Mouse (Mus musculus): Measurements from ENCODE around the gene Ccdc116. TPM values are rescaled to one million over a fixed set of nuclear protein-coding genes. Genes with fewer than 3 reads are reported as not detected.
A peak's percentile ranks its signal among the peaks of the same experiment; 100 is the strongest.

The Ccdc116 gene
- polyA plus RNA-seq, 1 experiment from 2014 or later: 0.57 TPM

DNA sequence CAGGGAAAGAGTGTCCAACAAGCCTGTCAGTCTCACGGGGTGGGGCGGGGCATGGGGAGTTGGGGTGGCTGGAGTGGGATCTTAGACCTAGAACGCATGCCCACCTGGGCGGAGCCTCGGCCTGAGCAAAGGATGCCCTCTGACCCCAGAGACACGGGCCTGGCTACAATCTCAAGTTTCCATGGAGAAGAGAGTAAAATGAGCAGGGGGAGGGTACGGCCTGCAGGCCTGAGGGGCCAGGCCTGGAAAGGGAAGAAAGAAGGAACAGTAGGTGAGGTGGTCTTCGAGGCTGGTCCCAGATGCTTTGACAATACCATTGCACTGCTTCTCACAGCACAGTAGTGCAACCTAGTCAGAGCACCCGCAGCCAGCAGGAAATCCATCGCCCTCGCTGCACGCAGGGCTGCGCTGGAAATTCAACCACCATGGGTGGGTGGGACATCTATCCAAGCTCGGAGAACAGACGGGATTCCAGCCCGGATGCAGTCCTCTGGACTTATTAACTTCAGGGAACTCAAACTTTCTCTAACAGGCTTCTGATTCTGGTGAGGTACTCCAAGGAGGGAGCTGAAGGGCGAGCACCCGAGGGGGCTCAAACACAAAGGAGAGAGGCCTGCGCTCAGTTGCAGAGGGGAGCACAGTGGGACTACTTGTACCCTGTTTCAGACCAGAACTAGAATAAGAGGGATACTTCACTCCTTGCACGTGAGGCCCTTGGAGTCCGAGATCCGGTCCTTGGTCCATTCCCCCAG is 22.7 kb downstream of the Ccdc116 start:
- Histone ChIP-seq H3K4me3 (peak overlapping the region; percentile 73), H3K36me3 (replicated peaks) (peaks cover 46% of the 10 kb centered on the region), H3K27me3 (replicated peaks; ENCODE audit: low read depth, poor library complexity, severe bottlenecking) (no peaks in the 10 kb centered on the region), H3K9me3 (no peaks in the 10 kb centered on the region), H3K4me1 (peaks cover 38% of the 10 kb centered on the region), H3K27ac (replicated peaks) (peak overlapping the region; percentile 91)
- 2% methylated on average over 22 of the region's 22 CpGs for WGBS
- DNase-seq (ENCODE audit: low spot score): peak; percentile 90

DNA sequence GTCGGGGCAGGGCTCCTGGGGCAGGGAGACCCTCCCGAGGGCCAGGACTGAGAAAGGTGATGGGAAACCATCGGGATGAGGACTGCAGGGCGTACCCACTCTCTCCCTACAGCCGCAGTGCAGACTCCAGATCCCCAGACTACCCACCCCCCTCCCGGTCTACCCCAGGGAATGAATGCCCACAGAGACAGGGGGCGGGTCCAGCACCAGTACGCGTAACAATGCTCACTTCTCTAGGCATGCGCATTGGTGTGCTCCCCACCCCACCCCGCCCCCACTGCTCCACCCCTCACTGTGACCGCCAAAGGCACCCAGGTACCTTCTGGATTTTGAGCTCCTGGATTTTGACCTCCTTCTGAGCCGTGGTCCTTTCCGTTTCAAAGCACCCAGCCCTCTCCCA is 25.5 kb downstream of the Ccdc116 start:
- Histone ChIP-seq H3K36me3 (replicated peaks) (peaks cover 73% of the 10 kb centered on the region), H3K27ac (replicated peaks) (no peak overlapping the region), H3K4me1 (peaks cover 38% of the 10 kb centered on the region), H3K4me3 (0 out of 2 replicates have a peak overlapping the region, but pooled peaks have one; percentile 17), H3K27me3 (replicated peaks; ENCODE audit: low read depth, poor library complexity, severe bottlenecking) (no peaks in the 10 kb centered on the region), H3K9me3 (no peaks in the 10 kb centered on the region)
- DNase-seq (ENCODE audit: low spot score): no peak
- WGBS: 53% methylated on average over 14 of the region's 14 CpGs

DNA sequence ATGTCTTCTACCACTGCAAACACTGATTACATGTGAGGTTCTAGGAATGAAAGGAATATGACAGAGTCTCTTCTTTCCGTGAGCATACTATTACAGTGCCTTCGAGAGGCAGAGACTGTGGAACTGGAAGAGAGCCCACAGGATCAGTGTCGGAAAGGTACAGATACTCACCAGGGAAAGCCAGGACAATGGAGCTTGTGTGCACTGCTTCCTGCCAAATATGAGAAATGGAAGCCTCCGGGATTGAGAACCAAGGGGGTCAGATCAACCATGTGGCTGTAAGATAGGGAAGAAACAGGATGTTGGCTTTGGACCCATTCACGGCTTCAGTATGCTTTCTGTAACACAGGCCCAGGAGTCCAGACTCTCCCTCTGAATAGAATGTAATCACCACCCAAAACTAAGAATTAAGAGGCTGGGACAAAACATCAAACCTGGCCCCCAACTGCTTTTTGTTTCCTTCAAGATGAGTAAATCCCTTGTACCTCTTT is 29.7 kb downstream of the Ccdc116 start:
- Histone ChIP-seq H3K4me1 (peaks cover 10% of the 10 kb centered on the region), H3K36me3 (replicated peaks) (peaks cover 100% of the 10 kb centered on the region), H3K27ac (replicated peaks) (no peak overlapping the region), H3K4me3 (no peak overlapping the region), H3K27me3 (replicated peaks; ENCODE audit: low read depth, poor library complexity, severe bottlenecking) (no peaks in the 10 kb centered on the region), H3K9me3 (no peaks in the 10 kb centered on the region)
- WGBS: 89% methylated on average over 5 of the region's 5 CpGs
- no peak for DNase-seq (ENCODE audit: low spot score)

DNA sequence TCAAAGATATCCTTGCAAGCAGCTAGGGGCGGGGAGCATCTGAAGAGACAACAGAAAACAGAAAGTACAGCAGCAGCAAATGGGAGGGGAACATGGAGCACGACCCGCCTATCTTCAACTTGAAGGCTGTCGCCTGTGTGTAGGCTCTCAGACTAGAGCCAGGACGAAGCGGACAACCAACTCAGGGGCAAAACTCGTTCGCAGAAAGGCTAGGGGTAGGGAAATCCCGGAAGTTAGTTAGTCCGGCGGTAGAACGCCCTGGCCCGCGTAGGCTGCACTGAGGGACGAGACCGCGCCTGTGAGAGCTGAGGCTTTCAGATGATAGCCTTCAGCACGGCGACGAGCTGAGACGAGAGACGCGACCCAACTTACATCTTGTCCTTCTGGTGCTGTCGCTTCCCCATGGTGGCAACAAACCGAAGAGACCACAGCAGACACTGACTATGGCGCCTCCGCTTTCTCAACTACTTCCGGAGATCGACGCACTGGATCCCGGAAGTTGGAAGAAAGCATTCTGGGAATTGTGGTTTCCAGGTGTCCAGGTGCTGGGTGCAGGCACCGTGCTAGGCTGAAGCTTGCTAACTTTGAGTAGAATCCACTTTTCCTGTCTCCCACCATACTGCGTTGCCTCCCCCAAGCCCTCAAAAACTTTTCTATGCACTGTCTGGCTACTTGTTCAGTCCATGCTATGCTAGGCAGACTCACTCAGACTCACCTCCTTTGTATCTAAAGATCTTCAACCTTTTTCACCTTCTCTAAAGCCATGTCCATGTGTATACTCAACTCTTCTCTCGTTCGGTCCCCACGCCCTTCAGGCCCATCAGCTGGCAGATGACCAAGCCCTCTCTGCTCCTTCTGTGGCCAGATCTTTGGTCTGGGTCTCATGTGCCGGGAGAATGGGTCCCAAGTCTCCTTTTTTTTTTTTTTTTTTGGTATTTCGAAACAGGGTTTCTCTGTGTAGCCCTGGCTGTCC is 36.0 kb downstream of the Ccdc116 start, which contains the start of gene Ppil2:
Gene Ppil2 (minus strand): TSS at position 487 of the 973 bp plus-strand sequence.
- Histone ChIP-seq H3K9me3 (no peaks in the 10 kb centered on the region), H3K4me3 (peak within 1 kb of the TSS; percentile 69), H3K27me3 (replicated peaks; ENCODE audit: low read depth, poor library complexity, severe bottlenecking) (no peaks in the 10 kb centered on the region), H3K36me3 (replicated peaks) (peaks cover 72% of the 10 kb centered on the region), H3K4me1 (peaks cover 11% of the 10 kb centered on the region), H3K27ac (replicated peaks) (peak within 1 kb of the TSS; percentile 61)
- 10% methylated on average over 38 of the region's 38 CpGs for WGBS
- peak; percentile 77 for DNase-seq (ENCODE audit: low spot score)

DNA sequence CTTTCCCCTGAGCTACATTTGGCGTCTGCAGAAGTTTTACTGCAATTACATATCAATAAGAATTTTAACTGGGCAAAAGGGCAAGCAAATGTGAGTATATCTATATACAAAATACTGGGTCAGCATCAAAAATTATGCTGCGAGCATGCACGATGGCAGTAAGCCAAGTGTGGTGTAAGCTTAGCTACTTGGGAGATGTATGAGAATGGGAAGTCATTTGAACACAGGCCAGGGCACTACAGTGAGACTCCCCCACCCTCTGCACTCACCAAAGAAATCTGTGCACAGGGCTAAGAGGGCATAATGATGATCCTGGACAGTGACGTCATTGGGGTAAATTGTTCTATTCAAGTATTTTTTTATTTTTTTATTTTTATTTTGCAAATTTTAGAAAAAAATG is 42.4 kb downstream of the Ccdc116 start:
- Histone ChIP-seq H3K4me1 (peaks cover 2% of the 10 kb centered on the region; the same call in 1 of the 2 replicates), H3K27ac (replicated peaks) (no peak overlapping the region), H3K9me3 (no peaks in the 10 kb centered on the region), H3K36me3 (replicated peaks) (peaks cover 94% of the 10 kb centered on the region), H3K4me3 (no peak overlapping the region), H3K27me3 (replicated peaks; ENCODE audit: low read depth, poor library complexity, severe bottlenecking) (no peaks in the 10 kb centered on the region)
- DNase-seq (ENCODE audit: low spot score): no peak
- 95% methylated on average over 4 of the region's 4 CpGs for WGBS

DNA sequence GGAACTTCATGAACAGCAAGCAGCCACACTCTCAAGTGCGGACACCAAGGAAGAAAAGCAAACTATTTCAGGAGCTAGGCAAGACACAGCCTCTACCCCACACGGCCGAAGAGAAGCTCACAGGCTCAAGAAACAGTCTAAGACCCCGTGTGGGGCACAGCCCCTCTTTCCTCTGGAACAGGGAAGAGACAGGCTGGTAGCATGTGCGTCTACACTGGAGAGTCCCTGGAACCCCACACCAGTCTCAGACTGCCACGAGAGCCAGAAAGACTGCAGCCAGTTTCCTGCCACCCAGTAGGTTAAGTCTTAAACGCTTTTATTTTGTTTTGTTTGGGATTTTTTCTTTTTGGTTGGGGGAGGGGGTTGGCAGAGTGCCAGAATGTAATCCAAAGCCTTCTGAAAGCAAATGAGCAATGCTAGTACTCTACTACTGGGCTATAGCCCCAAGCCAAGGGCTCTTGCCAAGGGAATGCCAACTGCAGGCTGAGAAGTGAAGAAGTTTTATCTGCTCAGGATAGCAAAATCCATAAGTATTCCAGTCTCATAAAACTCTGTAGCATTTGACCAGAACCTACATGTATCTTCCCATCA is 44.3 kb downstream of the Ccdc116 start:
- Histone ChIP-seq H3K9me3 (no peaks in the 10 kb centered on the region), H3K4me1 (no peaks in the 10 kb centered on the region), H3K27ac (replicated peaks) (no peak overlapping the region), H3K36me3 (replicated peaks) (peaks cover 97% of the 10 kb centered on the region), H3K27me3 (replicated peaks; ENCODE audit: low read depth, poor library complexity, severe bottlenecking) (no peaks in the 10 kb centered on the region), H3K4me3 (no peak overlapping the region)
- WGBS: 84% methylated on average over 7 of the region's 7 CpGs
- no peak for DNase-seq (ENCODE audit: low spot score)

DNA sequence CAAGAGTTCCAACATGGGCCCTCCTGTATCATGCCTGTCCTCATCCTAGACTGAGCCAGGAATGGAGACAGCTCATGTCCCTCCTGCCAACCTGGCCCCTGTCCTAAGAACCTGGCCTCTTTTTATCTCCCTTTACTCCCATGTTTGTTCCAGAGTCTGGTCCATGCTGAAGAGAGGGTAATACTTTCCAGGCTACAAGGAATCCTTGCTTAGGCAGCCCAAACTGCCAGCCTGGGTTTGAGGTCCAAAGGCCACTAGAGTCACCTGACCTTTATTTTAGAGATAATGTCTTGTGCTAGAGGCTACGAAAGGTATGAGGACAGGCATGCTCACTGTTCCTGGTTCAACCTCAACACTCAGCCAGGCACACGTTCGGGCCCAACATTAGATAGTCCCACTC is 50.1 kb downstream of the Ccdc116 start:
- 97% methylated on average over 3 of the region's 3 CpGs for whole genome bisulfite sequencing
- Histone ChIP-seq H3K9me3 (no peaks in the 10 kb centered on the region), H3K27me3 (replicated peaks; ENCODE audit: low read depth, poor library complexity, severe bottlenecking) (no peaks in the 10 kb centered on the region), H3K27ac (replicated peaks) (no peak overlapping the region), H3K4me1 (no peaks in the 10 kb centered on the region), H3K4me3 (no peak overlapping the region), H3K36me3 (replicated peaks) (peaks cover 100% of the 10 kb centered on the region)
- DNase-seq (ENCODE audit: low spot score): no peak

MicroRNAs encoded within 50 kb of the gene (microRNA counts, 519-probe panel; counts per million panel counts)
- microRNA mmu-miR-130b: 6,087 counts per million, percentile 95 among the panel's probes with 10 or more counts
- 4,450 counts per million, percentile 82 among the panel's probes with 10 or more counts for microRNA mmu-miR-301b

Small RNA genes within 50 kb of the gene (microRNA-seq; reads per million reads assigned to microRNA genes)
- gene Mir130b (14,395 reads per million, percentile 97 among the genes with 10 or more reads in this experiment), gene Mir301b (263 reads per million, percentile 61 among the genes with 10 or more reads in this experiment)

Other genes starting within 250 kb of the Ccdc116 start
- 141 TPM in 2 replicates for gene Mapk1, start 163.8 kb downstream of the Ccdc116 start, polyA plus RNA-seq (2016; fragmentation: Nextera tagmentation; extraction: Ambion mirVana)
- 89.9 and 95.5 TPM in 2 replicates for gene Ypel1, start 77.5 kb downstream of the Ccdc116 start, polyA plus RNA-seq (2016; fragmentation: Nextera tagmentation; extraction: Ambion mirVana)
- 150 TPM in 2 replicates for gene Ppil2, start 36.0 kb downstream of the Ccdc116 start, polyA plus RNA-seq (2016; fragmentation: Nextera tagmentation; extraction: Ambion mirVana)
- 170 and 185 TPM in 2 replicates for gene 2610318N02Rik, start 22.1 kb downstream of the Ccdc116 start, polyA plus RNA-seq (2016; fragmentation: Nextera tagmentation; extraction: Ambion mirVana)
- gene Sdf2l1, start 14.8 kb downstream of the Ccdc116 start, polyA plus RNA-seq (2016; fragmentation: Nextera tagmentation; extraction: Ambion mirVana): 107 and 118 TPM in 2 replicates
- 6.7 and 7.5 TPM in 2 replicates for gene Ydjc, start 2.6 kb downstream of the Ccdc116 start, polyA plus RNA-seq (2016; fragmentation: Nextera tagmentation; extraction: Ambion mirVana)
- 410 and 436 TPM in 2 replicates for gene Ube2l3, start 55.4 kb upstream of the Ccdc116 start, polyA plus RNA-seq (2016; fragmentation: Nextera tagmentation; extraction: Ambion mirVana)
- gene Rimbp3, start 61.4 kb upstream of the Ccdc116 start, polyA plus RNA-seq (2016; fragmentation: Nextera tagmentation; extraction: Ambion mirVana): 0.70 and 0.79 TPM in 2 replicates
- 17.0 and 17.1 TPM in 2 replicates for gene Hic2, start 86.3 kb upstream of the Ccdc116 start, polyA plus RNA-seq (2016; fragmentation: Nextera tagmentation; extraction: Ambion mirVana)
- 7.1 and 8.9 TPM in 2 replicates for gene Tmem191c, start 128.8 kb upstream of the Ccdc116 start, polyA plus RNA-seq (2016; fragmentation: Nextera tagmentation; extraction: Ambion mirVana)
- gene Serpind1, start 184.1 kb upstream of the Ccdc116 start, polyA plus RNA-seq (2016; fragmentation: Nextera tagmentation; extraction: Ambion mirVana): 0.19 and 0.21 TPM in 2 replicates